Mouse (Mus musculus): ENCODE data around the gene Ehmt2.
"Not testable (repeated sequence)": the region's sequence is repeated elsewhere in the genome, so short reads cannot be mapped to it uniquely, and the experiment has no call there.

Ehmt2 gene

DNA sequence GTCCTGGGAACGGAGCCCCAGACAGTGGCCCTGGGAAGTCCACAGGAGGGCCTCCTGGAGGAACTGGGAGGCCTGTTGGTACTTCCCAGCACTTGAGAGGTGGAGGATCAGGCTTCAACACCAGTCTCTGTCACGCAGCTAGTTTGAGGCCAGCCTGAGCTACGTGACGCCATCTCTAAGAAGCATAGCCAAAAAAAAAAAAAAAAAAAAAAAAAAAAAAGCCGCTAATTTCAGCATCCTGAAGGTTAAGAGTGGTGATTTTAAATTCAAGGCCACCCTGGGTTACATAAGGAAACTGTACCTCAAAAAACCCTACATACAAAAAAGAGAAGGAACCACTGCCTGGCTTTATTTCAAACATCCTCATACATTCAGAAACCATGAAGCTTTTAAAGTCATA, 26.0 kb downstream of the Ehmt2 start:
- DNase-seq (ENCODE audit: low spot score in 2 of 2): no peak

DNA sequence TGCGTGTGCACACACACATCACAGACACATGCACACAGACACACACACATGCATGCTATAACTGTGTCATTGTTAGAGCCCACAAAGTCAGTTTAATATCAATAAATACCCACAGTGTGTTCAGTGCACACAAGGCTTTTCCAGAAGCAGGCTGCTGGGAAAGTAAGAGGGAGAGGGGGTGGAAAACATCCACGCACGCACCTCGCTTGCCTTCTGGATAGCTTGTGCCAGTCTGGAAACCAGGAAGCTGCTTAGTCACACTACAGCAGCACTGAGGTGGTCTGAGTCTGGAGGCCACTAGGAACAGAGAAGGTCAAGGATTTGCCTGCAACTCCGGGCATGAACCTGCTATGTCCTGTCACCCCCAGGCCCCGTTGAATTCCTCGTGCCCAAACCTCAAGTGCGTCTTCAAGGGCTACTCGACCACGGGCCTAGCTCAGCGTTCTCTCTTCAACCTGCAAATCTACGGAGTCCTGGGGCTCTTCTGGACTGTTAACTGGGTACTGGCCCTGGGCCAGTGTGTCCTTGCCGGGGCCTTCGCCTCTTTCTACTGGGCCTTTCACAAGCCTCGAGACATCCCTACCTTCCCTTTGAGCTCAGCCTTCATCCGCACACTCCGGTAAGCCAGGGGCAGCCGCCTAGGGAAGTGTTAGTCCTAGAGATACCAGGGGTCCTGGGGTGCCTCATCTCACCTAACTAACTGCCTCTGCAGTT, 29.2 kb downstream of the Ehmt2 start:
- DNase-seq (ENCODE audit: low spot score in 2 of 2): peak; percentile 29 to 36

DNA sequence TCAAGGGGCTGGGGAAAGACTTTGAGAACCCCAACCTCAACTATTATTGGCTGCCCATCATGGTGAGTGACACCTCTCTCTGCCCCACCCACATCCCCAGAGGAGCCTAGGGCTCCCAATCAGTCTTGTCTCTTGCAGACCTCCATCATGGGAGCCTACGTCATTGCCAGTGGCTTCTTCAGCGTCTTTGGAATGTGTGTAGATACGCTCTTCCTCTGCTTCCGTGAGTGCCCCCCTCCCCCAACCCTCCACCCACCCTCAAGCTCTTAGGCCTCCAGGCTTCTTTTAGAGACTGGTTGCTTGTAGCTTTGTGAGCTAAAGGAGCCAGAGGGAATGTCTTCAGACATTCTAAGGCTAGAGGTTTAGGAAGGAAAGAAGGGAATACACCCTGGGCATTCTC, 30.6 kb downstream of the Ehmt2 start:
- DNase-seq (ENCODE audit: low spot score in 2 of 2): no peak

- DNase-seq (ENCODE audit: low spot score in 2 of 2): peak; percentile 98 to 99
Measured at GRCm38 (mm10) chr17:34931061-34931734, 32.9 kb downstream of the Ehmt2 start, which contains the start of gene Neu1. TSS of gene Neu1 (plus strand) at chr17:34931253.

- peak; percentile 31 to 33 for DNase-seq (ENCODE audit: low spot score in 2 of 2)
Measured at GRCm38 (mm10) chr17:34931735-34932098, 33.4 kb downstream of the Ehmt2 start.

GRCm38 (mm10) chr17:34932287-34932686, 34.0 kb downstream of the Ehmt2 start:
- no peak for DNase-seq (ENCODE audit: low spot score in 2 of 2)

- no peak for DNase-seq (ENCODE audit: low spot score in 2 of 2)
Measured at GRCm38 (mm10) chr17:34934031-34934430, 35.8 kb downstream of the Ehmt2 start.

- DNase-seq (ENCODE audit: low spot score in 2 of 2): no peak
Measured at GRCm38 (mm10) chr17:34934830-34935229, 36.6 kb downstream of the Ehmt2 start.

DNA sequence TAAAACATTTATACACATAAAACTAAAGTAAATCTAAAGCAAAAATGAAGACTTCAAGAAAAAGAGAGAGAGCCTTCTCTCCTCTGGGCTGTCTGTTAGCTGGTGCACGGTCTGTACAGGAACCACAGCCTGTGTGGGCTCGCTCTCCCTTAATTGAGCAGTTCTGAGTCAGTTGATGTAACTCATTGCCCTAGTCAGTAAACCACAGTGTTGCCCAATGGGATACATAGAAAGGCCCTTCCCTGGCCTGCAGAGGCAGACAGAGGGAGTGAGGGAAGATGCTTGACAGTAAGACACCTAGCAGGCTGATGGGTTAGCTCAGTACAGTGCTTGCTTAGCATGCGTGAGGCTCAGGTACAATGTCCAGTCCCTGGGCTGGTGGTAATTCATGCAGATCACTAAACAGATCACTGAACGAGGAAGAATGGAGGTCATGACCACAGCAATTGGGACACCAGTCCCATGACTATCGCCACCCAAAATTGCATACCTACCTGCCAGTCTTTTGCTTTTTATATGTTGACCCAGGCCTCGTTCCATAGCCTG, 39.8 kb downstream of the Ehmt2 start:
- DNase-seq (ENCODE audit: low spot score in 2 of 2): no peak

DNA sequence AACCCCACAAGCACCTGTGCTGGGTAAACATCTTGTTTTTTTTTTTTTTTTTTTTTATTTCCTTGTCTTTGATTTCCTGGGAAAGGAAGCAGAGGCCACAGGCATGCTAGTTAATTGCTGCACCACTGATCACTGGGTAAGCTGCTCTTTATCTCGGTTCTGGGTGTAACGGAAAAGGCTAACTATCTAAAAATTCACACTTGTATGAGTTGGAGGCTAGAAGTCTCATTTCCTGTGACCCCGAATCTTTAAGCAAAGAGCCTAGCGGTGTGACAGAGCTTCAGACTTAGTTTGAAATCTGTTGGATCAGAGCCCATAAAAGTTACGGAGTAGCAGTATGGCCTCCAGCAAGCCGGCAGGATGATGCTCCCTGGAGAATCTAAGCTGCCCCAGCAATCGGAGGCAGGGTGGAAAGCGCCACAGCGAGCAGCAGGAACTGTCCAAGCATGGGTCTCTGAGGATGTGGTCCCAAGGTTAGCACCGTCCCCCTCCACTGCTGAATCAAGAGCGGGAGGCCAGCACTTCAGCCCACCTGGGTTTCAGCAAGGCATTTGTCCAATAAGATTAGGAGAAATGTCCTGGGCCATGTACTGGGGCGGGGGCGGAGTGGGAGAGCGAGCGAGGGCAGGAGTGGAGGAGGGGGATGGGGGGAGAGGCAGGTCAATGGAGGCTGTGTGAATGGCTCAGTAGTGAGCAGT, 43.2 kb downstream of the Ehmt2 start:
- DNase-seq (ENCODE audit: low spot score in 2 of 2): no peak

DNA sequence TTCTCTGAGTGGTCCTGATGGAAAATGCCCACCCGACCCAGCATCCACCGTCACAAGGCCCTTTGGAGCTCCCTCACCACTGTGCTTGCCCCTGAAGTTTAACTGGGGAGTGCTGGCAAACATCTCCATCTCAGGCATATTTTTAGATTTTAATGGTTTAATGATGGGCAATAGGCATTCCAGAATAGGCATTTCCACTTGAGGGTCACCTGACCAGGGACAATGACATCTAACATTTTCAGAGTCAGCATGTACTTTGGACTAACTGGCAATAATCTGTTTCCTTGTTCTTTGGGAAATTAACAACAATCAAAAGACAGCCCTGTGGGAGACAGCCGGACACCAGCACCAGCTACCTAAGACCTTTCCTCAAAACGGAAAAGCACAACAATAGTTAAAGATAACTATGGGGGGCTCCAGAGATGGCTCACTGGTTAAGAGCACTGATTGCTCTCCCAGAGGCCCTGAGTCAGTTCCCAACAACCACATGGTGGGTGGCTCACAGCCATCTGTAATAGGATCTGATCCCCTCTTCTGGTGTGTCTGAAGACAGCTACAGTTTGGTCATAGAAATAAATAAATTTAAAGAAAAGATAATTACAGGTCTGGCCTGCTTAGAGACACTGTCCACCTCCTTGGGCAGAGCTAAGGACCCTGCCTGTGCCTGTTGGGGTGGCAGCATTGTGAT, 45.0 kb downstream of the Ehmt2 start:
- DNase-seq (ENCODE audit: low spot score in 2 of 2): no peak

DNA sequence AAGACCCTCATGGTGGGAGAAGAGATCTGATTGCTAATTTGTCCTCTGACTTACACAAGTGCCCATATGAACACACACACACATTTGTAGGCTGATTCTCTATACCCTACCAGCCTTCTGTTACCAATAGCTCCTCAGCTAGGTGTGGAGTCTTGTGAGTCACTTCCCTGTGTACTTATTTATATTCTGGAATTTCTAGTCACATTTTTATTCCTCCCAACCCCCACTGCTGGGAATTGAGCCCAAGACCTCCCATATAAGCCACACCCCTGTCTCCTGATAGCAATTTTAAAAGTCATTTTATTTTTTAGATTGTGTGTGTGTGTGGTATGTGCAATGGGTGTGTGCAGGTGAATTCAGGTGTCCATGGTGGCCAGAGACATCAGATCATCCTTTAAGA, 46.1 kb downstream of the Ehmt2 start:
- no peak for DNase-seq (ENCODE audit: low spot score in 2 of 2)

GRCm38 (mm10) chr17:34946486-34947140, 48.3 kb downstream of the Ehmt2 start:
- no peak for DNase-seq (ENCODE audit: low spot score in 2 of 2)

DNA sequence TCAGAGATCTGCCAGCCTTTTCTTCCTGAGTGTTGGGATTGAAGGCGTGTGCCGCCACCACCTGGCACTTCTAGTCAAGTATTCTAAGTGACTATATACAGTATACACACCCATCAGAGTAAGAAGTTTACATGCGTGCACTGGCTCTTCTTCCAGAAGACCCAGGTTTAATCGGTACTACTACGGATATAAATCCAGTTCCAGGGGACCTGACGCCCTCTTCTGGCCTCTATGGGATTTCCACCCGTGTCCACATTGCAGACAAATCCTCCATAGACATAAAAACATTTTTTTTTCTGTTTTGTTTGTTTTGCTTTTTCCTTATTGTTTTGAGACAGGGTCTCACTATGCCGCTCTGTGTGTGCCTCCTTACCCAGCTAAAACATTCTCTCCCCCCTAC, 49.3 kb downstream of the Ehmt2 start:
- no peak for DNase-seq (ENCODE audit: low spot score in 2 of 2)

DNA sequence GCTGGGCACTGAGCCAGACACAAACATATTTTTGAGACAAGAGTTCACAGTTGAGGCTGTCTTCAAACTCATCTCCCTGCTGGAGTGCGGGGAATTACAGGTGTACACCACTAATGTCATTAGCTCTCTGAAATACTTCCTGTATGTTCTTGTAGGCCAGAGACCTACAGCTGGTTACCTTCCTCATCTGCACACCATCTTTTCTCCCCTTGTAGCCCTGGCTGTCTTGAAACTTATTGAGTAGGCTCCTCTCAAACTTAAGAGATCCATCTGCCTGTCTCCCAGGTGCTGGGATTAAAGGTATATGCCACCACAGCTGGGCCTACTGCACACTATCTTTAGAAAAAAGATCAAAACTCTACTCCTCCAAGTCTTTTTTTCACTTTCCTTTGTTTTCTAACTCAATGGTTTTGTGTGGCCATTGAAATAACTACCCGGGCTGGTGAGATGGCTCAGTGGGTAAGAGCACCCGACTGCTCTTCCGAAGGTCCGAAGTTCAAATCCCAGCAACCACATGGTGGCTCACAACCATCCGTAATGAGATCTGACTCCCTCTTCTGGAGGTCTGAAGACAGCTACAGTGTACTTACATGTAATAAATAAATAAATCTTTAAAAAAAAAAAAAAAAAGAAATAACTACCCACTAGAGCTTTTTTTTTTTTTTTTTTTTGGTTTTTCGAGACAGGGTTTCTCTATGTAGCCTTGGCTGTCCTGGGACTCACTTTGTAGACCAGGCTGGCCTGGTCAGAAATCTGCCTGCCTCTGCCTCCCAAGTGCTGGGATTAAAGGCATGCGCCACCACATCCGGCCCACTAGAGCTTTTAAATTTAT, 50.7 kb downstream of the Ehmt2 start:
- DNase-seq (ENCODE audit: low spot score in 2 of 2): not testable (repeated sequence)

DNA sequence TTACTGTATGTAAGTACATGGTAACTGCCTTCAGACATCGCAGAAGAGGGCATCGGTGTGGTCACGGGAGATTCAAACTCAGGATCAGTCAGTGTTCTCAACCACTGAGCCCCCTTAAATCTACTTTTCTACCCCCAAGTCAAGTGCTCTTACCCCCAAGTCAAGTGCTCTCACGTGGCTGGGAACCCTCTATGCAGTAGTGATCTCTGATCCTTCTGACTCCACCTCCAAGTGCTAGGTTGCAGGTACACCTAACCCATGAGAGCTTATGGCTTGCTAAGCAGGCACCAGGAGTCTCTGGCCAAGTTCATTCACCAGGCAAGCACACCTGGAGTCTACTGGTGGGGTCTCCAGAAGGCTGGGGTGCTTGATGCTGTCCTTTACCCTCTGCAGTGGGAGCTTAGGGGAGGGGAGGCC, 51.3 kb downstream of the Ehmt2 start:
- DNase-seq (ENCODE audit: low spot score in 2 of 2): no peak

- DNase-seq (ENCODE audit: low spot score in 2 of 2): no peak
Measured at GRCm38 (mm10) chr17:34950514-34951455, 52.5 kb downstream of the Ehmt2 start.

DNA sequence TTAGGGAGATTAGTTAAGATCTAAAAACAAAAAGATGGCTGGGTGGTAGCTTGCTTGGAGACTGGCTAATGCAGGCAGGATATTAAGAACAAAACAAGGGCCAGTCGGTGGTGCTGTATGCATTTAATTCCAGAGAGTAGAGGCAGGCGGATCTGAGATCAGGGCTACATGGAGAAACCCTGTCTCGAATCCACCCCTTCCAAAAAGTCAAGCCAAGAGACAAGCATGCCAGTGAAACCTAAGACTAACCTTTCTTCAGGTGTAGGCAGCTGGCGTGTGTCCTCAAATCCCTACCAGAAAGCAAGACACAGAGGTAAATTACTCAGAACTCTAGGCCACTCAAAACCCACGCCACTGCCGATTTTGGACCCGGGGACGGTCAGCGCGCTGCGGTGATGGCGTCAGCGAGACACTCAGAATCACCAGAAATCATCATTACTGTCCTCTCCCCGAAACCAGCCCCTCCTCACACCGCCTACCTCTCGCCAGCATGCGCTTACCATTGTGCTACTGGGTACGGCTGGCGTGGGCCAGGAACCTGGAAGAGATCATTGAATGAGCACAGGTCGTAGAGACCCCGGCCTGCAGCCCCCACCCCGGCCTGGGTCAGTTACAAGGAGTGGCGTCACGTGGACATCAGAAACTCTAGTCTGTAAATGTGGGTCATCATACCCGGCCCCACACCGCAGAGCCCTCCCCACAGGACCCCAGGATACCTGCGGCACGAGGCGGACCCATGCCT, 53.5 kb downstream of the Ehmt2 start:
- DNase-seq (ENCODE audit: low spot score in 2 of 2): peak in 1 of 2 experiments; percentile 26
